Mouse (Mus musculus) gastrocnemius, postnatal 14 days (tissue): ENCODE results near the gene Mmab. TPM values are rescaled to one million over a fixed set of nuclear protein-coding genes. Genes with fewer than 3 reads are reported as not detected.

Experiments
- DNase-seq: peaks from one replicate; pipeline ENCODE4 v3.0.0; 2021; ENCODE audit warnings: mixed read lengths
- intact Hi-C: fragments of 180-260 bp; cut with DNase I; formaldehyde crosslinking; loops from one replicate; pipeline ENCODE4 v1.15.1; 2025; ENCODE audit warnings: low total_unique reads
- long read RNA-seq, 2 experiments: library from polyadenylated mRNA; stranded (forward); transcript quantifications; one replicate each; pipeline ENCODE4 v2.0.0; 2021
- total RNA-seq, 2 experiments: library from RNA; stranded (reverse); gene quantifications; 2 replicates each; pipeline ENCODE4 v1.2.3; 2021

Mmab gene
- total RNA-seq: 10 to 100 TPM in 1 of 2 experiments, 1 to 10 TPM in 1; 9.9 to 11.4 TPM
- long read RNA-seq, experiment 1, transcript Mmab-201 (9 exons, 3,020 nt): major isoform, 21 of 22 reads
- long read RNA-seq, experiment 1, partial matches to known transcripts: 0 of 22 reads
- long read RNA-seq, experiment 1, other reads (novel, unspliced or antisense): 1 of 22 reads
- long read RNA-seq, experiment 2, transcript Mmab-201 (9 exons, 3,020 nt): major isoform, 32 of 39 reads
- long read RNA-seq, experiment 2, partial matches to known transcripts: 3 of 39 reads
- long read RNA-seq, experiment 2, other reads (novel, unspliced or antisense): 1 of 39 reads

DNA sequence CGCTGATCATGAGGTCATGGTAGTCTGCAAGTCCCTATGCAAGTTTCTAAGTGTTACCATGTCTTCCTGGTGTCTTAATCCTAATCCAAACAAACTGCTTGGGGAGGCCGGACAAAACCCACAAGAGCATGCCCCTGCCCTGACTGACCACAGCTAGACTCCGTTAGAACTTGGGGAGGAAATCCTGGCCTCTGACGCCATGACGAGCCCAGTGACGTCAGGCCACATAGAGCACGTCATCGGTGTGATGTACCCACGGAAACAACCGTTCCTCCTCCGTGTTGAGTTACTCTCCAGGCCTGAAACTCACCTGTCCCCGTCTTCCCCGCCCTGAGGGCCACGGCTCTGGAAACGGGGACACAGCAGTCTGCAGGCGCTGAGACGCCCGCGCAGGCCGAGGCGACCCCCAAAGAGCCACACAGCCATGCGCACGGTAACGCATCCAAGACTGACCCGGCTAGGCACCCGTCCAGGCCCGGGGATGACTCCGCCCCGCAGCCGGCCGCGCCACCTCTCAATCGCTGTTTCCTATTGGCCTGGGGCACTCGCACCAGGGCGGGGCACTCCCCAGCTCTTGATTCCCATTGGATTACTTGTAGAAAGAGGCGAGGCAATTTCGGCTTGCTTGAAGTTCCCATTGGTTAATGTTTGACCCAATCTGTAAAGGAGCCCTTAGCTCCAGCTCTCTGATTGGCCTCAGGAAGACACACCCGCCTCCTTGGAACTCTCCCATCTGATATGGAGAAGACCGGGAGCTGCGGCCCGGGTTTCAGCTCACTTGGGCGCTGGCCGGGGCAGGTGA lies at the start of gene Mmab, which contains the start of gene Mvk:
TSS of gene Mmab (minus strand) at position 495 of the 802 bp plus-strand sequence.
TSS of gene Mvk (plus strand) at position 704 of the 802 bp plus-strand sequence.
- DNase-seq: peak; percentile 97
- intact Hi-C loops: no loop called here

DNA sequence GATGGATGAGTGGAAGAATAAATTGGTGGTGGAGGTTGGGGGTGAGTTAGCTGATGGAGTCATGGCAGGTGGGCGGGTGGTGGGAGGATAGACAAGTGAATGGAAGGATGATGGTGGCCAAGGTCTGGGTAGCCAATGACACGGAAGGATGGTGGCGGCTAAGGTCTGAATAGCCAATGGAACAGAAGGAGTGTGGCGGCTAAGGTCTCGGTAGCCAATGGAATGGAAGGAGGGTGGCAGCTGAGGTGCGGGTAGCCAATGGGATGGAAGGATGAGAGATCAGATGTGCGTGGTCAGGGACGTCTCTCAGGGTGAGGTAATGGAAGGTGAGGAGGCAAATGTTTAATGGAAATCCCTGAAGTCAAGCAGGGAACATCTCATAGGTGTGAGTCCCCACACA lies 46.4 kb upstream of the Mmab start:
- intact Hi-C loops: no loop called here
- no peak for DNase-seq

DNA sequence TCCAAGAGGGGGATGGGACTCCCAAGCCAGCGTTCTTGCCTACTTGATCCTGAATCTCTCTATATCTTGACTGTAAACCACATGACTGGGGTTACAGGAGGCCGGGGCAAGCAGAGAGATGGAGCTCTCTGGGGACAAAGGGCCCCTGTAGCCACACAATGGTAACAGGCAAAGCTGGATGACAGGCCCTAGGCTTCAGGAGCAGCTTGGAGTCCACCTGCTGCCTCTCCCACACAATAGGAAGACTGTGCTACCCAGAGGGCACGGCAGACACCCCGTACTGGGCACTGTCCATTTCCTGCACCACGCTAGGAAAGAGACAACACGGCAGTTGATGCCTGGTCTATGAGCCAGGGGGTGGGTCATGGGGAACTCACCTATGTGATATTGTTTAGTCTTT lies 45.7 kb upstream of the Mmab start:
- DNase-seq: no peak
- intact Hi-C loops: no loop called here

DNA sequence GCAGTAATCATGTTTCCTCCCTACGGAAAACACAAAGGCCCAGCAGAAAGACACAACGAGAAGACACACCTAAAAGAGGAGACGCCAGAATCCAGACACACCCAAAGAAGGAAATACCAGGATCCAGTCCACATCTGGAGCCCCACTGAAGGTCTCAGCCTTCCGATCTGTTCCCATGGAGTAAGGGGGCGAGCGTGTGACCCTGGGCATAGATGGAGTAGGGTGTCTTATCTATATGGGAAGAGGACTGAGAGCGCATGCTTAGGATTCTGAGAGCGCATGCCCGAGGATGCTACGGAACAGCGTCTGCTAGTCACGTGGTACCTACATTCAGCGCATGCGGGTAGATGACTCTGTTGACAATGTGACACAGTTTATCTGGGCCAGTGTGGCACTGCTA lies 41.8 kb upstream of the Mmab start:
- intact Hi-C loops: no loop called here
- no peak for DNase-seq

DNA sequence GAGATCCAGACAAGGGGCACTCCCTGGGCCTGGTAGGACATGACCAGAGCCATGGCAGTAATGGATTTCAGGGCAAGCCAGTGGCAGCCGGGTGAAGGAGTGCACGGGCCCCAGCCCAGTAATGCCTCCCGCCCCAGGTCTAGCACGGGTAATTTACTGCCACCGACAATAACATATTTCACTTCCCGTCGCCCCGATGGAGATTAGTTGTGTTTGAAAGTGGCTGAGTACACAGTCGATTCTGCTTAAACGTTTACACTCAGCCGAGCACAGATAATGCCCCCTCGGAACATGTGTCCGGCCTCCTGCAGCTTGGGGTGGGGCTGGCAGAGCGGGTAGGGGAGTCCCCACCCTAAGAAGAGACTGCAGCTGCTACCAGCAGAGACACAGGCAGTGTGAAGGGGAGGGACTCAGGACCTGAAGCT lies 38.7 kb upstream of the Mmab start:
- intact Hi-C loops: no loop called here

DNA sequence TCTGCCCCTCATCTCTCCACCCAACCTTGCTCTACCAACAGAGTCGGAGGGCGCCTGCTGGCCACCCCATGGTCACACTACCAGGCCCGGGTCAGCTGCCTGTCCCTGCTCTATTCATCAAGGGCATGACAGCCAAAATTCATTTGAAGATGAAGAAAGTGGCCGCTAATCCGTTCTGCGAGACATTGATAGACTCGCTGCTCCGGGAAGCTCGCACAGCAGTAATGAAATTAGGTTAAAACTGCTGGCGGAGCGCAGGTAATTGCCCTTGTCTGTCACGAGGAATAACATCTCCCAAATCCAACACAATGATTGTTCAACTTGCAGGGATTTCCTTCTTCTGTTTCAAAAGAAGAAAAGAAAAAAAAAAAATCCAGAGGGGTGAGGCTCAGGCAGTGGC lies 34.4 kb upstream of the Mmab start:
- DNase-seq: no peak
- intact Hi-C loops: no loop called here

More for the DNA sequence above, 38.7 kb upstream of the Mmab start:
- no peak for DNase-seq

DNA sequence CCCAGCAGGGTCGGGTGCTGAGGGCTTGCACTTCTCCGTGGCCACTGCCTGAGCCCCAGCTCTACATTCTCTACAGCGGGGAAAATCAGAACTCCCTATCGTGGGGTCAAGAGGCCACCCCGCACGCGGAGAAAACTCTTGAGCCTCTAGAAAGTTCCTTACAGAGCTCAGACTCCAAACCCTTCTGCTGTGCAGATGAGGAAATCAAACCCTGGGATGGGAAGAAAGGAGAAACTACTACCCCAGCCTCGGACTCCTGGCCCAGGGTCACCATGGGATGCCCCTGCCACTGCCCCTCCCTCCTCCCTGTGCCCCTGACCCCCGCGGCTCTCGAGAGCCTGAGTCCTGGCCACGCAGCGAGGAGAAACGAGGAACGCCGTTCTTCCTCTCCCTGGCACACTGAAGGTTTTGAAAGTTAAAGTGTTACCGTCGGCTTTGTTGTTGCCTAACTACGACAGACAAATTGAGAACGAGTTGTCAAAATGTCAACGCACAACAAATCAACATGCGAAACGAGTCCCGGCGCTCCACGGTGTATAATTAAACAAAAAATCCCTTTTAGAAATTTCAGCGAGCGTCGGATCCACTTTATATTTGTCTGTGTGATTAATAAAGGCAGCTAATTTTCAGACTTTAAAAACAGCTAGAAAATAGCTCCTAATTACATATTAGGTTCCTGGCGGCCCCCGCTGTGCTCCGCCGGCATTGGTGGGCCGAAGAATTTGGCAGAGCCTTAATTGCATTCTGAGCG lies 31.1 kb upstream of the Mmab start:
- no peak for DNase-seq
- intact Hi-C loops: no loop called here

DNA sequence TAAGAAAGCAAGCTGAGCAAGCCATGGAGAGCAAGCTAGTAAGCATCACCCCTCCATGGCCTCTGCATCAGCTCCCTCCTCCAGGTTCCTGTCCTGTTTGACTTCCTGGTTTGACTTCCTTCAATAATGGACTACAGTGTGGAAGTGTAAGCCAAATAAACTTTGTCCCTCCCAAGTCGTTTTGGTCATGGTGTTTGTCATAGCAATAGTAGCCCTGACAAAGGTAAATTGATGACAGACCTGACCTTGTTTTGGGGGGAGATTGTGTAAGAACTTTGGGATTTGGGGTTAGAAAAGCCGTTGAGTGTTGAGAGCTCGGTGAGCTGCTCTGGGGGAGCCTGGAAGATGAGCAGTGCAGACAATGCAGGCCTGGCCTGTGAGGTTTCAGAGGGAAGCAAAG lies 26.5 kb upstream of the Mmab start:
- intact Hi-C loops: no loop called here
- no peak for DNase-seq

DNA sequence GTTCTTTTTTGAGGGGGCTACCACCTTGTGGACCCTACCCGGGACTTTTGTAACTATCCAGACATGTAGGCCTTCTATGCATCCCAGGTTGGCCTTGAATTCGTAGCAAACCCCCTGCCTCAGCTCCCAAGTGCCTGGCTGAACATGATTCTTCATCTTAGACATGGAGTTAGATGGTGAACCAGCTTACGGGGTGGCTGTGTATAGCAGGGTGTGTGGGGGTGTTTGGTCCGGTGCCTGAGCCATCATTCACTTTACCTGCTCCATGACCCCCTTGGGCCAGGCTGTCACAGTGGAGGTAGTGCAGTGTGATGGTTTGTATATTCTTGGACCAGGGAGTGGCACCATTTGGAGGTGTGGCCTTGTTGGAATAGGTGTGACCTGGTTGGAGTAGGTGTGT lies 24.1 kb upstream of the Mmab start:
- intact Hi-C loops: no loop called here
- DNase-seq: no peak

DNA sequence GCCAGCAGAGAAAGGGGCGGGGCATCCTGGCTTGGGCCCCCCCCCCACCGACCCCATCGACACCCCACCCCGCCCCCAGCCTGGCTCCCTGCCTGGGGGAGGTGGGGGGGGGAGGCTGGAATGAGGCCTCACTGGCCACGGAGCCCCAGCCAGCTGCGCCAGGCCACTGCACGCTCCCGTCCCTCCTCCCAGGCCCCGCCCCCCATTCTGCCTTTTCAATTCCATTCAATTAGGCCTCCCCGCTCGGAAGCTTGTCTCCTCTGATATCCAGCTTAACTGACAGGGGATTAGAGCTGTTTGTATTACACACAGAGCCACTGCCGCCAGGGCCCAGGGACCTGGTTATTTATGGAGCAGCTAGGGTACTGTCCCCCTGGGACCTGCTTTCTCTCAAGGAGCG lies 23.6 kb upstream of the Mmab start:
- peak; percentile 67 for DNase-seq
- intact Hi-C loops: no loop called here

DNA sequence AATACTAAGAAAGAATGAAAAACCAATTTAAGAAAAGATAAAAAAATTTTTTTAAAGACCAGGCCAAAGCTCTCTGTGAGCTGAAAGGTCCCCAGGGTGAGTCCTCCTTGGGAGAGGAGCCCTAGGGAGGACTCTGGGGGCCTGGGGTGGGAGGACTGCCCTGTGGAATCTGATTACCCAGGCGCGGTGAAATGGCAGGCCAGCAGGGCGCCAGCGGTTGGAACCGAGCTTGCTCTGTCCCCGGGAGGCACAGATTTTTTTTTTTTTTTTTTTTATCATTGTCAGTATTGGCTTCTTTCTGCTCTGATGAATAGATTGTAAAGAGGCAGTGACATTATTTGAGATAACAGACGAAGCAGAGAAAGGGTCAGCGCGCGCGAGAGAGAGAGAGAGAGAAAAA lies 23.2 kb upstream of the Mmab start:
- intact Hi-C loops: no loop called here
- no peak for DNase-seq

DNA sequence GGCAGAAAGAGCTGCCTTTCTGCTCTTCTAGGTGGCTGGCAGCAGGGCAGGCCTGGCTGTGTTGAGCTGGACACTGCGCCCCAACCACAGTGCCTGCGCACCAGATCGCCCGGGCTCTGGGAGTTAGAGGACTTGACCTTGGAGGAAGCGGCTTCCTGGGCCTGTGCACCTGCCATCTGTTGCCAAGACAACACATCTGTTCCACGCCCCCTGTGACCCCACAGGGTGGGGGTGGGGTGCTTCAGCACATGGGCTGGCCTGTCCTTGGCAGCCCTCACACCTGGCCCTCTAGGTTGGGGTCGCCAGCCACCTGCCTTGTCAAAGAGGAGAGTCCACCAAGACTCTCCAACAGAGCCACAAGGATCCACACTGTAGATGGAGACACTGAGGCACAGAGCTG lies 21.8 kb upstream of the Mmab start:
- no peak for DNase-seq
- intact Hi-C loops: no loop called here

DNA sequence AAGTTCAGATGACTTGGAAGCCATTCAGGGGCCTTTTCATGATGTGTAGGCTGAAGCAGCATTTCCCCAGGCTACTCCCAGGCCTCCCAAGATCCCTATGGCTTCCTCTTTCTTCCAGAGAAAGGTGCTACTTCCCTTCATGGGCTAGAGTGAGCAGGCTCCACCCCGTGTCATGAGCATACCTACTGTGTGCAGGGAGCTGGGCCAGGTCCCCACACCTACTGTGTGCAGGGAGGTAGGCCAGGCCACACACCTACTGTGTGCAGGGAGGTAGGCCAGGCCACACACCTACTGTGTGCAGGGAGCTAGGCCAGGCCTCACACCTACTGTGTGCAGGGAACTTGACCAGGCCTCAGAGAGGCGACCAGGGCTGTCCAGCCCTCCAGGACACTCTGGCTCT lies 20.7 kb upstream of the Mmab start:
- intact Hi-C loops: loop anchor here (5.0 kb wide), 2 partner anchors 103 to 153 kb away; partner anchors contain the start of gene Fam222a
- no peak for DNase-seq

DNA sequence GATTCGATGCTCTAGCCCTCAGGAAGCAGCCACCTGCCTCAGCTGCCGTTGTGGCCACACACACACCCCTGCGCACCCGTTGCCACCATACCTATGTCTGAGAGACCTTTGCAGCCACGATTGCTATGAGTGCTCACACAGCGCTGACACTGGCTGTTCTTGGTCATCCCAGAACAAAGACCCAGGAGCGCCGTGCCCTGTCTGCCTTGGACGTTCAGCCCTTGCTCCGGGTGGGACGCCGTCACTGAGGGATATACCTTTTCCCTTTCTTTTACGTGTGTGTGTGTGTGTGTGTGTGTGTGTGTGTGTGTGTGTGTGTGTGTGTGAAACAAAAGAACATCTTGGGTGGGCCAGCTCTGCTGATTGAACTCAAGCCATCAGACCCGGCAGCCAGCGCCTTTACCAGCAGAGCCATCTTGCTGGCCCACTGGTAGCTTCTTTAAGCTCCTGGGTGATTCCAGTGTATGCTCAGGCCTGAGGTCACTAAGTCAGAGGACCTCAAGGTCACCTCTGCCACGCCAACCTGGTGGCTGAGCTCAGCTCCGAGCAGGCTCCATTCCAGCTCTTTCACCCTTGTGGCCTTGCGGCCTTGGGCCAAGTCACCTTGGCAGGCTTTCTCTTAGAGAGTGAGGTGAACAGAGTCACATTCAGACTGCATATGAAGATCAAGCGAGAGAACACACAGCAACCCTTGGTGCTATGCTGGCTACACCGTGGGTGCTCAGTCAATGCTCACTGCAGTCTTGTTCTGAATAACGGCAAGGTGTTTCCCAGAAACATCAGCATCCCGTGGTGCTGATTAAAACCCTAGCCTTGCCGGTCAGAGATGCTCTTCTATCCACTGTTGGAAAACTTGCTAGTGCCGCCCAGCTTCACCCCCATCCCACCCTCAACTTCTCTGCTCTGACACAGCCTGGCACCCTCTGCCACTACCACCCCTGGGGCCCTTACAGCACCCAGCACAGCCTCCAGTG lies 18.5 kb upstream of the Mmab start:
- intact Hi-C loops: loop anchor here (5.0 kb wide), 2 partner anchors 105 to 155 kb away; partner anchors contain the start of gene Fam222a
- no peak for DNase-seq

DNA sequence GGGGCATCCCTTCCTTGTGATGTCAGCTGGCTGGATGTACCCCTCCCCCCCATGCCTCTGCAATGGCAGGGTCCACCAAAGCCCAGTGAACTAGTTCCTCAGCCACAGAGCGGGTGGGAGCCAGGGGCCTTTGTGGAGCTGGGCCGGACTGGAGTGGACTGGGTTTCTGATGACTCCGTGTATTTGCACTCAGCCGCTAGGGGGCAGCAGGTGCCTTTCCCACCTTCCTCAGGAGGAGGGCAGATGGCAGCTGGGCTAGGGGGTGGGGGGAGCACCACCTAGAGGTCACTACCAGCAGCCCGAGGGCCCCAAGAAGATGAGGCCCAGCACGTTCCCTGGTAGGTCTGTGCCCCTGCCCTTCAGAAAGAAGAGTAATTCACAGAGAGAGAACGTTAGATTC lies 17.4 kb upstream of the Mmab start:
- intact Hi-C loops: loop anchor here (5.0 kb wide), 2 partner anchors 106 to 156 kb away; partner anchors contain the start of gene Fam222a
- peak; percentile 86 for DNase-seq

DNA sequence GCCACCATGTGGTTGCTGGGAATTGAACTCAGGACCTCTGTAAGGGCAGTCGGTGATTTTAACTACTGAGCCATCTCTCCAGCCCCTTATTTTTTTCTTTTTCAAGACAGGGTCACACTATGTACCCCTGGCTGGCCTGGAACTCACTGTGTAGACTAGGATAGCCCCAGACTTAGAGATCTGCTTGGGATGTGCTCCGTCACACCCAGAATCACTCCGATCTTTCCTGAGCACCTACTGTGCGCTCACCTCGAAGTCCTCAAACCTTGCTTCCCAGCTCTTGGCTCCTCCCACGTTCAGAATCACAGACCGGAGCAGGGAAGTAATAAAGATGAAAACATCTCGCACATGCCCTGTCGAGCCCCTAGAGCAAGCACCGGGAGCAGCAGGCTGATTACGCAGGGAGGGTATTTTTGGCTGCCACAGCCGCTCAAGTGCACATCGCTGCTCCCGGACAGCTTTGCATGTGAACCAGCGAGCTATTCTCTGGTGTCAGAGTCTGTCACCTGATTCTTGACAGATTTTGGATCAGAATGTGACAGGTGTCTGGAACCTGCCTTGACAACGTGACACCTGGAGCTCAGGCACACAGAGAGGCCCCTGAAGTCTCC lies 13.2 kb upstream of the Mmab start:
- intact Hi-C loops: no loop called here
- no peak for DNase-seq

DNA sequence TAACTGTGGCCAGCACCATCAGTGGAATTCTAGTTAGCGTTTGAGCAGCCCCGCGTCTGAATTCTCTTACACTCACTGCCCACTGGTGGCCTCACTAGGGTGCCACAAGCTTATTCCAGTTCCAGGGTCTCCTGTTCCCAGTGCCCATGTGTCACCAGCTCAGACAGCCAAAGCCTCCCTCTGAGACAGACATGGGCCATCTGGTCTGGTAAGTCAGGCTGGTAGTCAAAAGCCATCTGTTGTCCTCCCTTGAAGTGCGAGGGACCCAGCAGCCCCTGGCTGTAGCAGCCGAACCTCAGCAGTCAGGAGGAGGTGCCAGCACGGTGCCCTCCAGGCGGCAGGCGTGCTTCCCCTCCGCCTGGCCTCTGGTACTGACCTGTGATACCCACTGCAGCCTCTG lies 12.4 kb upstream of the Mmab start:
- no peak for DNase-seq
- intact Hi-C loops: no loop called here

DNA sequence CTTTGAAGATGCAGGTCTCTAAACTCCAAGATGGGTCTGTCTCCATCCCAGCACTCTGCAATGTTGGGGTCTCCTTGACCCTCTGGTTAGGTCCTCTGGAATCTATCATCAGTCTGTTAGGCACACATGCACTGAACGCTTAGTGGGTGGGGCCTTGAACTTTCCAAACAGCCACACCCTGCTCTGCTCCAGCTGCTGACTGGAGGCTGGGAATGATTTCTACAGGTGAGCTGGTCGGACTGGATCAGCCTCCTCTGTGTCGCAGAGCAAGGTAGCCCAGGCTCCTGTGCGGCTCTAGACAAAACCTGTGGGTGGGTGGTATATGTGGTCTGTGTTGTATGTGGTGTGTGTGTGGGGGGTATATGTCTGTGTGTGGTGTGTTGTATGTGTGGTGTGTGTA lies 5.2 kb upstream of the Mmab start:
- intact Hi-C loops: no loop called here
- no peak for DNase-seq

DNA sequence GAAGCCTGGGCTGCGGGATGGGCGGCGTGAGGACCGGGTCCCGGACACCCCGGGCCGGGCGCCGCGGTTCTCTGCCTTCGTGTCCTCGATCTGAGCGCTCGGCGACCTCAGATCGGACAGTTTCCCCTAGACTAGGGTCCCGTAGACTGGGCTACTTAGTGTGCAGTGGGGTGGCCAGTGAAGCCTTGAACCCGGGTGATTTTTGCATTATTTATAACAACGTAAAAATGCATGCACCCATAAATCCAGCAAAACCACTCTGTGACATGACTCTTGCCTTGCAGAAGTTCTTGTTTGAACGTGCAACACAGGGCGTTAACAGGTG lies 470 bp upstream of the Mmab start:
- DNase-seq: no peak
- intact Hi-C loops: no loop called here
